Mouse (Mus musculus): ENCODE results near the gene Dyrk3.

DNA sequence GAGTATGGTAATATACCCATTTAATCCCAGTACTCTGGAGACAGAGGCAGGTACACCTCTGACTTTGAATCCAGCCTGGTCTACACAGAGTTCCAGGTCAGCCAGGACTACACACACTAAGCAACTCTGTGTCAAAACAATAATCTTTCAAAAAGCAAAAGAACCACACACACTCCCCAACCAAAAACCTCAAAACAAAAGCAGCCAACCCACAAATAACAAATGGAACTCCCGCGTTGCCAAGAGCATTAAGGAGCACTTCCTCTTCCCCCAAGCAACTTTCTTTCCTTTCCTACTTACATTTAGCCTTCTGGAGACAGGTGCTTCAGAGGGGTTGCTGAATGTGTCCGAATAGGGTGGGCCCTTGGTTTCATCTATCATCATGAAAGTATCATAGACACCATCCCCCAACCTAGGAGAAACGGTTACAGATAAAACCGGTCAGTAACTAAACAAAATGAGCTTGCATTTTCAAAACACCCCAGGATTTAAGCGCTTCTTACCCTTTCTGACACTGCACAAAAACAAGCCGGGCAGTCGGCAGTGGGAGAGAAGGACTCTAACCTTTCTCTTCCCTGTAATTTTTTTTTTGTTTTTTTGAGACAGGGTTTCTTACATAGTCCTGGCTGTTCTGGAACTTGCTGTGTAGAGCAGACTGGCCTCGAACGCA is 2.0 kb downstream of the Dyrk3 start:
- TF ChIP-seq CTCF (IDR thresholded peaks at IDR 0.05; ENCODE audit: low read depth, low read length) (no peak), POLR2AphosphoS5 (IDR thresholded peaks at IDR 0.05; ENCODE audit: insufficient replicate concordance, low read depth, low read length) (no peak)
